ENCODE assay signal across 17 mouse cellular contexts in genomic region chr19:4536606-4537005, GRCm38 (mm10). TPM values are rescaled to one million over a fixed set of nuclear protein-coding genes. Genes with fewer than 3 reads are reported as not detected.
A peak's percentile ranks its signal among the peaks of the same experiment; 100 is the strongest.
DNase-seq lines count a peak whose midpoint lies in the region; ATAC-seq and TF ChIP-seq lines count a peak whose summit lies in the region.
"Had no signal": no experiment of that assay in that cellular context is flagged by ENCODE, and none has a peak within 500 bp of the region (broad histone marks: within the 10 kb centered on the region; RNA-seq: fewer than 3 reads in every experiment).

No protein-coding gene starts in this region.

- H3K27me3 ChIP-seq in lung, postnatal 0 days (replicated peaks; ENCODE audit: insufficient read depth, low read length) = no peaks in the 10 kb centered on the region
- H3K27me3 ChIP-seq in embryonic facial prominence, embryonic 10.5 days (replicated peaks; ENCODE audit: low read depth, poor library complexity, severe bottlenecking) = no peaks in the 10 kb centered on the region
- H3K27me3 ChIP-seq: forebrain, embryonic 15.5 days had no signal

- no peaks in the 10 kb centered on the region for H3K36me3 ChIP-seq in lung, postnatal 0 days (ENCODE audit: insufficient read depth, low read length)
- no peaks in the 10 kb centered on the region for H3K36me3 ChIP-seq in embryonic facial prominence, embryonic 10.5 days (replicated peaks)
- H3K36me3 ChIP-seq: forebrain, embryonic 15.5 days; G1E had no signal

- ATAC-seq in lung, postnatal 0 days = peak; percentile 87
- ATAC-seq in cerebellum, adult (ENCODE audit: insufficient number of reproducible peaks, low FRiP score, low TSS enrichment) = no peak
- ATAC-seq: forebrain, embryonic 15.5 days; hindbrain, embryonic 16.5 days had no signal

- 41% methylated on average over 3 of the region's 3 CpGs for WGBS in lung, postnatal 0 days
- WGBS in embryonic facial prominence, embryonic 10.5 days = 62% methylated on average over 3 of the region's 3 CpGs

- no peak overlapping the region for H3K9ac ChIP-seq in lung, postnatal 0 days (replicated peaks; ENCODE audit: low read depth)
- H3K9ac ChIP-seq: forebrain, embryonic 15.5 days had no signal

- no peak overlapping the region for H3K27ac ChIP-seq in lung, postnatal 0 days (ENCODE audit: low read length)
- H3K27ac ChIP-seq in embryonic facial prominence, embryonic 10.5 days (replicated peaks) = no peak overlapping the region
- H3K27ac ChIP-seq: forebrain, embryonic 15.5 days had no signal

- H3K9me3 ChIP-seq in lung, postnatal 0 days (ENCODE audit: low read length) = no peaks in the 10 kb centered on the region
- no peaks in the 10 kb centered on the region for H3K9me3 ChIP-seq in embryonic facial prominence, embryonic 10.5 days
- H3K9me3 ChIP-seq: forebrain, embryonic 15.5 days; G1E had no signal

- no peak overlapping the region for H3K4me2 ChIP-seq in lung, postnatal 0 days (replicated peaks; ENCODE audit: low read depth, low read length)
- H3K4me2 ChIP-seq: forebrain, embryonic 15.5 days; midbrain, embryonic 11.5 days had no signal

- no peak for TF ChIP-seq CTCF in lung, postnatal 0 days (IDR thresholded peaks at IDR 0.05)

- H3K4me1 ChIP-seq in lung, postnatal 0 days (ENCODE audit: insufficient read depth, low read depth, low read length) = no peaks in the 10 kb centered on the region
- H3K4me1 ChIP-seq in embryonic facial prominence, embryonic 10.5 days = no peaks in the 10 kb centered on the region
- H3K4me1 ChIP-seq: forebrain, embryonic 15.5 days had no signal

- peak; percentile 49 for DNase-seq in ovary, adult 18-20 months (ENCODE audit: low spot score)
- no peak for DNase-seq in ovary, postnatal 36 days (ENCODE audit: low spot score)
- DNase-seq in adrenal gland, postnatal 25 days = peak; percentile 72
- peak; percentile 78 for DNase-seq in lung, postnatal 0 days (ENCODE audit: low spot score)
- DNase-seq in embryonic facial prominence, embryonic 10.5 days (ENCODE audit: low spot score) = no peak
- DNase-seq in kidney, adult 18-20 months = no peak
- DNase-seq: cerebellum, adult 2 months; kidney, adult 11 months; thymus, postnatal 36 days had no signal

- no peak overlapping the region for H3K4me3 ChIP-seq in lung, postnatal 0 days (ENCODE audit: low read depth, low read length)
- H3K4me3 ChIP-seq in embryonic facial prominence, embryonic 10.5 days = no peak overlapping the region
- H3K4me3 ChIP-seq: forebrain, embryonic 15.5 days had no signal

- no peak for TF ChIP-seq EP300 in lung, postnatal 0 days (IDR thresholded peaks at IDR 0.05)

RNA-seq across cellular contexts. Expression of gene Pcx, which starts 26.3 kb away (rescaled TPM):
- total RNA-seq in adrenal gland, postnatal 25 days (2021) = 488 and 620 TPM in 2 replicates
- 38.6 and 40.9 TPM in 2 replicates for polyA plus RNA-seq in lung, postnatal 0 days (2015; fragmentation: Nextera tagmentation; extraction: Ambion mirVana)
- polyA plus RNA-seq in embryonic facial prominence, embryonic 10.5 days (2016; fragmentation: Nextera tagmentation; extraction: Ambion mirVana) = 24.1 and 26.8 TPM in 2 replicates

RNA-seq across cellular contexts. Expression of gene 2010003K11Rik, which starts 38.2 kb away (rescaled TPM):
- total RNA-seq in adrenal gland, postnatal 25 days (2021) = 22.0 and 34.8 TPM in 2 replicates
- 0.12 and 0.20 TPM in 2 replicates for polyA plus RNA-seq in lung, postnatal 0 days (2015; fragmentation: Nextera tagmentation; extraction: Ambion mirVana)
- not detected in 2 replicates for polyA plus RNA-seq in embryonic facial prominence, embryonic 10.5 days (2016; fragmentation: Nextera tagmentation; extraction: Ambion mirVana)
- polyA plus RNA-seq: cerebellum, adult 2 months; forebrain, embryonic 15.5 days; G1E; hindbrain, embryonic 16.5 days; limb, embryonic 11.5 days; lung, embryonic 16.5 days; midbrain, embryonic 11.5 days; spleen, adult 2 months had no signal

RNA-seq across cellular contexts. Expression of gene Syt12, which starts 59.4 kb away (rescaled TPM):
- 62.2 and 66.7 TPM in 2 replicates for total RNA-seq in adrenal gland, postnatal 25 days (2021)
- 1.0 and 1.3 TPM in 2 replicates for polyA plus RNA-seq in lung, postnatal 0 days (2015; fragmentation: Nextera tagmentation; extraction: Ambion mirVana)
- polyA plus RNA-seq in embryonic facial prominence, embryonic 10.5 days (2016; fragmentation: Nextera tagmentation; extraction: Ambion mirVana) = 2.6 and 2.8 TPM in 2 replicates
- polyA plus RNA-seq: G1E had no signal

Comparison
In these comparisons a context has a peak if more than half of its experiments do, and no peak if none do; other contexts are left out.
1. DNase-seq: peak in ovary, adult 18-20 months (single experiment), adrenal gland, postnatal 25 days (single experiment) and lung, postnatal 0 days (single experiment); none in ovary, postnatal 36 days (single experiment), embryonic facial prominence, embryonic 10.5 days (single experiment) and kidney, adult 18-20 months (single experiment).